Mouse (Mus musculus) telencephalon, adult 2 months (tissue): ENCODE results near the gene Timp3.
A peak's percentile ranks its signal among the peaks of the same experiment; 100 is the strongest.

Source experiments
- DNase-seq: peaks from one replicate; pipeline ENCODE4 v3.0.0-alpha.2; 2011; ENCODE audit warnings: low read depth, low spot score

Timp3 gene

GRCm38 (mm10) chr10:86385656-86386055 lies 85.5 kb downstream of the Timp3 start:
- no peak for DNase-seq

DNA sequence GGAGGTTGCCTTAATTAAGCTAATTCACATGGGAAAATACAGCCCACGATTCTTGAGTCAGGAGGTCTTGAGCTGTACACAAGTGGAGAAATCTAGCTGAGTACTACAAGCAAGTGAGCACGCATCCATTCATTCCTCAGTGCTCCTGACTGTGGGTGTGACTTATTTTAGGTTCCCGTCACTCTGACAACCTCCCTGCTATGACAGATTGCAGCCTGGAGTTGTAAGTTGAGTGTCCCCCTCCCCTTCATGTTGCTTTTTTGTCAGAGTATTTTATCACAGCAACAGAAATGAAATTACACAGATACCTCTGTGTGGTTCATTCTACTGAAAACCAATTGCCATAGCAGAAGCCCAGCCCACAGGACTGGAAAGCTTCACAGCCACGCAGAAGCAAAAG lies 86.1 kb downstream of the Timp3 start:
- no peak for DNase-seq

GRCm38 (mm10) chr10:86387821-86388440 lies 87.8 kb downstream of the Timp3 start:
- peak; percentile 34 for DNase-seq

DNA sequence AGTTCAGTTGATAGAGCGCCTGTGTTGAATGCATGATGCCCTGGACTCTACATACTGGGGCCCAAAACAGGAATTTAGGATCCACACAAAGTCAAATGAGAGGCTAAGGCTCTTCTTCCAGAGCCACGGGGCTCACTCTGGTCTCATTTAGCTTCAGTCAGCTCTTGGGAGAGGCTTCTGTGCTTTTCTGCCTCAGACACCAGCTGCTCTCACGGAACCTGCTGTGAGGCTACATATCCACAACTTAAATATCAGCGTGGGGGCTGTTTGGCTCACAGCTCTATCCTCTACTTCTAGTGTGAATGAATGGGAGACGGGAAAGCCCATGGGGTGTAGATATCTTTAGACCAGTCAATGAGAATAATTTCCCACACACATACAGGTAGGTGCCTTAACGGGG lies 88.6 kb downstream of the Timp3 start:
- peak; percentile 84 for DNase-seq

- no peak for DNase-seq
Observed at GRCm38 (mm10) chr10:86389357-86389756, 89.2 kb downstream of the Timp3 start.

GRCm38 (mm10) chr10:86389913-86390312 lies 89.7 kb downstream of the Timp3 start:
- peak; percentile 47 for DNase-seq

DNA sequence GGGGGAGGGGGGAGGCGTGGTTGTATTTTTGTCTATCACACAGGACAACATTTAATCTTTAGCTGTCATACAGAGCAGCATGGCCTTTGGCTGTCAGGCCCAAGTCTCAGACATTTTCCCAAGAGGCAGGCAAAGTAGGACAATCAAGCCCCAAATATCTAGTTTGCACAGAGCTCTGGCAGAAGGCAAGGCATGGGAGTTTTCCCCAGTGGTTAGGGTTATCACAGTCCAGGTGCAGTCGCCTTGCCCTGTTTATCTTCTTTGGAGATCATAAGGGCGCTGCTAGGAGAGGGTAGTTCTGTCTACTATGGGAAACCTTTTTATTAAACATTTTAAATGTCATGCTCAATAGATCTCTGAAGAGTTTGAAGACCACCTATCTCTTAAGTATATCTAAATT lies 92.2 kb downstream of the Timp3 start:
- no peak for DNase-seq

- no peak for DNase-seq
Observed at GRCm38 (mm10) chr10:86397577-86398346, 97.6 kb downstream of the Timp3 start.

DNA sequence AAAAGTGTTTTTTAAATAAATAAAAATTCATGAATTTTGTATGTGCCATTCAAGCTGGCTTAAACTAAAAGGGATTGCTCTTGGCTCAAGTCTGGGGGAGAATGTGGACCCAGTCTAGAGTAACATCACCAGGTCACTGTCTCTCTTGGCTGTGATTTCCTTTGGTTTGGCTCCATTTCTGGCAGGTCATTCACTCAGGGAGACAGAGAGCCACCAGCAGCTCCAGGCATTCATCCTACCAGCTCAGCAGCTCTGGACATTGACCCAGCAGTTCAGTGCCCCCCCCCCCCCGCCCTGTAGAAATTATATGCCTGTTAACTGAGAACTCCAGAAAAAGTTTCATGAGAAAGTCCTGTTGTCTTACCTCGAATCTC lies 98.2 kb downstream of the Timp3 start:
- DNase-seq = no peak
